Mouse (Mus musculus): ENCODE results near the gene Zfp536.
A peak's percentile ranks its signal among the peaks of the same experiment; 100 is the strongest.

The Zfp536 gene

GRCm38 (mm10) chr7:37689561-37690305, 83.7 kb downstream of the Zfp536 start:
- DNase-seq (ENCODE audit: low spot score) = no peak

GRCm38 (mm10) chr7:37689107-37689511, 84.3 kb downstream of the Zfp536 start:
- DNase-seq (ENCODE audit: low spot score) = no peak

- no peak for DNase-seq (ENCODE audit: low spot score)
These were observed 87.1 kb downstream of the Zfp536 start for GRCm38 (mm10) chr7:37686366-37686765.

- no peak for DNase-seq (ENCODE audit: low spot score)
These were observed 88.2 kb downstream of the Zfp536 start for GRCm38 (mm10) chr7:37685247-37685646.

- DNase-seq (ENCODE audit: low spot score) = no peak
These were observed 92.1 kb downstream of the Zfp536 start for GRCm38 (mm10) chr7:37681335-37681734.

- DNase-seq (ENCODE audit: low spot score) = no peak
These were observed 109.6 kb downstream of the Zfp536 start for GRCm38 (mm10) chr7:37663676-37664365.

- DNase-seq (ENCODE audit: low spot score) = no peak
These were observed 124.8 kb downstream of the Zfp536 start for GRCm38 (mm10) chr7:37648671-37649070.

GRCm38 (mm10) chr7:37647917-37648615, 125.4 kb downstream of the Zfp536 start:
- DNase-seq (ENCODE audit: low spot score) = peak; percentile 21

GRCm38 (mm10) chr7:37639740-37640397, 133.6 kb downstream of the Zfp536 start:
- no peak for DNase-seq (ENCODE audit: low spot score)

- no peak for DNase-seq (ENCODE audit: low spot score)
These were observed 138.6 kb downstream of the Zfp536 start for GRCm38 (mm10) chr7:37634812-37635211.

- DNase-seq (ENCODE audit: low spot score) = no peak
These were observed 143.0 kb downstream of the Zfp536 start for GRCm38 (mm10) chr7:37630410-37630809.

- no peak for DNase-seq (ENCODE audit: low spot score)
These were observed 145.4 kb downstream of the Zfp536 start for GRCm38 (mm10) chr7:37627897-37628510.

- no peak for DNase-seq (ENCODE audit: low spot score)
These were observed 147.7 kb downstream of the Zfp536 start for GRCm38 (mm10) chr7:37625758-37626157.

GRCm38 (mm10) chr7:37624759-37625340, 148.6 kb downstream of the Zfp536 start:
- DNase-seq (ENCODE audit: low spot score) = no peak

- DNase-seq (ENCODE audit: low spot score) = peak; percentile 59
These were observed 149.3 kb downstream of the Zfp536 start for GRCm38 (mm10) chr7:37623903-37624758.

GRCm38 (mm10) chr7:37619254-37619653, 154.2 kb downstream of the Zfp536 start:
- no peak for DNase-seq (ENCODE audit: low spot score)

- DNase-seq (ENCODE audit: low spot score) = no peak
These were observed 155.6 kb downstream of the Zfp536 start for GRCm38 (mm10) chr7:37617880-37618279.

- no peak for DNase-seq (ENCODE audit: low spot score)
These were observed 157.5 kb downstream of the Zfp536 start for GRCm38 (mm10) chr7:37615932-37616331.

GRCm38 (mm10) chr7:37614381-37614780, 159.1 kb downstream of the Zfp536 start:
- DNase-seq (ENCODE audit: low spot score) = no peak

GRCm38 (mm10) chr7:37608556-37608955, 164.9 kb downstream of the Zfp536 start:
- no peak for DNase-seq (ENCODE audit: low spot score)

GRCm38 (mm10) chr7:37607906-37608305, 165.5 kb downstream of the Zfp536 start:
- DNase-seq (ENCODE audit: low spot score) = no peak
